Mouse (Mus musculus): Measurements from ENCODE around the gene Oxnad1. TPM values are rescaled to one million over a fixed set of nuclear protein-coding genes. Genes with fewer than 3 reads are reported as not detected.

The Oxnad1 gene
- 19.4 and 20.2 TPM in 2 replicates for polyA plus RNA-seq (2012; rRNA removed)

DNA sequence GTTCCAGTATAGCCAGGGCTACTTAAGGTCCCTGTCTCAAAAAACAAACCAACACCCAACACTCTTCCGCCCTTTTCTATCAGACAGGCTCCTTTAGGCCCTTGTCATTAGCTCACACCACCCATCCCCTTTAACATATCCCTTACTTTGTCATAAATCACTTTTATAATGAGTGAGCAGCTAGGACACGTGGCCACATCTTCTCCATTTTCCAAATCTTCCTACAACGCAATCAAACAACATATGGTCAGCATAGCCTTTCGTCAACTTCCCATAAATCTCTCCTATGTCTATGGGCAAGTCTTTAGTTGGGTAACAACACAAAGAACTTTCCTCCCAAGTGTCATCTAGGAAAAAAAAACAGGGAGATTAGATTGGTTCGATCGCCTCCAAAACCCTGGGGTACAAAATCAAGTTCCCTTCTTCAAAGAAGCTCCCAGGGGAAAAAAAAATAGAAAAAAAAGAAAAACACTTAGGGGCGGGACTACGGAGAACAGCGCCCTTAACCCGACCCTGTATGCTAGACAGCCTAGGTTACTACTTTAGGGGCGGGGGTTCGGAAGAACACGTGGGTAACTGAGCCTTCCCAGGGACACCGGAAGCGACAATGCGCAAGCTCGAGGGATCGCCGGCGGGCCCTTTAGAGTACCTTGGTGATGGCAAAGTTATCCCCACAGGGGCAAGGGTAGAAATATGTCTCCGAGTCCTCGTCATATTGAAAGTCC is at the start of gene Oxnad1:
TSS of gene Oxnad1 (plus strand) at position 614 of the 725 bp plus-strand sequence.
- TF ChIP-seq CTCF (IDR thresholded peaks at IDR 0.05; ENCODE audit: borderline replicate concordance, extremely low read depth, insufficient read depth, insufficient read length) (no peak), POLR2A (IDR thresholded peaks at IDR 0.05; ENCODE audit: borderline replicate concordance, extremely low read depth, insufficient read depth, insufficient read length, poor library complexity, severe bottlenecking) (no peak)
- DNase-seq (ENCODE audit: low read depth): peak; percentile 96

DNA sequence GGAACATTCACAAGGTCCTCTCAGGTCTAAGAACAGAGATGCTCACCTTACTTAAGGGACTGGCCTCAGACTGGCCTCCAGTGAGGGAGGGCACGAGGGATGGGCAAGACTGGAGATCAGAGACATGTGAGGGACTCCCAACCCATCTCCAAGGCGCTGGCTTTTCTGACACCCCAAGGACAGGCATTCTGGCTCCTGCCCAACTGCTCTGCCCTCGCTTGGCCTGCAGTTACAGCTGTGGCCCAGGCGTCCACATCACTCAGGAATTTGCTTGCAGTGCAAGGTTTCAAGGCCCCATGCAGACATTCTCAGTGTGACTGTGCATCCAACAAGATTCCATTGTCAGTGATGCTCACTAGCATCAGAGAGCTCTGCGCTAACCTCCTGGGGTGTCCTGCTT is 48.7 kb upstream of the Oxnad1 start:
- no peak for TF ChIP-seq POLR2A (IDR thresholded peaks at IDR 0.05; ENCODE audit: borderline replicate concordance, extremely low read depth, insufficient read depth, insufficient read length, poor library complexity, severe bottlenecking)
- no peak for TF ChIP-seq CTCF (IDR thresholded peaks at IDR 0.05; ENCODE audit: borderline replicate concordance, extremely low read depth, insufficient read depth, insufficient read length)
- no peak for DNase-seq (ENCODE audit: low read depth)

DNA sequence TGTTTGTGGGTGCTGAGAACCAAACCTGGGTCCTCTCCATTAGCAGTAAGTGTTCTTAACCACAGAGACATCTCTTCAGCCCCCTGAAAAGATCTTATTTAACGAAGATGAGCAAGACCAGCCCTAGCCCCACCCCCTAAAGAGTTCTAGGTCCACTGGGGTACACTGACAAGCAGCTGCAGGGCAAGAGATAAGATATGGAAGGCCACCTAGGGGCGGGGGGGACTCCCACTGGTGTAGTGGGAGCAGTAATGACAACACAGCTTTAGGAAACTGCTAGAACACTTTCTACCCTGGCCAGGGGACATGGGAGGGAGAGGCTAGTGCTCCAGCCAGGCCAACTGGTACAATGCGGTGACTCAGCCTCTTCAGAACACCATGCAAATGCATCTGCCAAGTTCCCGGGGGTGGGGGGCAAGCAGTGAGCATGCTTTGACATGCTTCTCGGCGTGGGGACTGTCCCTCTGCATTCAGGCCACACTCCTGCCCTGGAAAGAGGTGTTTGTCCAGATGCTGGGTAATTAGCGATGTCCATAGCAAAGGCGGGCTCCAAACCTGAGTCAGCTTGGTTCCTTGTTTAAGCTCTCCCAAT is 47.4 kb upstream of the Oxnad1 start:
- no peak for TF ChIP-seq CTCF (IDR thresholded peaks at IDR 0.05; ENCODE audit: borderline replicate concordance, extremely low read depth, insufficient read depth, insufficient read length)
- no peak for TF ChIP-seq POLR2A (IDR thresholded peaks at IDR 0.05; ENCODE audit: borderline replicate concordance, extremely low read depth, insufficient read depth, insufficient read length, poor library complexity, severe bottlenecking)
- no peak for DNase-seq (ENCODE audit: low read depth)

DNA sequence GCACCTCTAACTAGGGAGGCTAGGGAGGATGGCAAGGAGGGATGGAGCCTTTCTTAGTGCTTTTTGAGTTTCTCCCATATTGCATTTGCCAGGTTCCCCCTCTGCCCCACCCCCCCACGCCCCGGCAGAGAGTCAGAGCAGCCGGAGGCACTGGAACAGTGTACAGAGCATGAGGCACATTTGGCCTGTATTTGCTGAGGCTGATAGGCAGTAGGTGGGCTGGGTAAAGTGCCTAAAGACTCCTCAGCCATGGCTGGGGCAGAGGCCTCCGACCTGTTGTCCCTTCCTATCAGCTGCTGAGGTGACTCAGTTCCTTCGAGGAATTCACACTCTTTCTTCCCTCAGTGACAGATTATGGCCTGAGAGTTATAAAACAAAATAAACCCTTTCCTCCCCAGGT is 43.1 kb upstream of the Oxnad1 start:
- TF ChIP-seq CTCF (IDR thresholded peaks at IDR 0.05; ENCODE audit: borderline replicate concordance, extremely low read depth, insufficient read depth, insufficient read length) (no peak), POLR2A (IDR thresholded peaks at IDR 0.05; ENCODE audit: borderline replicate concordance, extremely low read depth, insufficient read depth, insufficient read length, poor library complexity, severe bottlenecking) (no peak)
- DNase-seq (ENCODE audit: low read depth): no peak

DNA sequence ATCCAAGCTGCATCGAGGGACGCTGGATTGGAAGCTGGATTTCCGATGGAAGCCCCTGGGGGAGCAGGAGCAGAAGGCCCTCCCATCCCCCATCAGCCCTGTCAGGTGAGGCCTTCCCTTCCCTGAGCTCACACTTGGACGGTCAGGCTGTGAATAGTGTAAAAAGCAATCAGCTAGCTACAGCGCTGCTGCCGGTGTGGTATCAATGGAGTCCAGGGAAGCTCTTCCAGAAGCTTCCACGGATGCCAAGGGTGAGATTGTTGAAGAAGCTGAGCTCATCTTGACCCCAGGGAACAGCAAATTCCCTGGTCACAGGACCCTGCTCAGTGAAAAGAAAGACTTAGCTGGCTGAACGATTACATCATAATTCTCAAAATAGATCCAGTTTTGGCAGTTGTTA is 38.8 kb upstream of the Oxnad1 start:
- no peak for DNase-seq (ENCODE audit: low read depth)
- TF ChIP-seq POLR2A (IDR thresholded peaks at IDR 0.05; ENCODE audit: borderline replicate concordance, extremely low read depth, insufficient read depth, insufficient read length, poor library complexity, severe bottlenecking) (no peak), CTCF (IDR thresholded peaks at IDR 0.05; ENCODE audit: borderline replicate concordance, extremely low read depth, insufficient read depth, insufficient read length) (no peak)

DNA sequence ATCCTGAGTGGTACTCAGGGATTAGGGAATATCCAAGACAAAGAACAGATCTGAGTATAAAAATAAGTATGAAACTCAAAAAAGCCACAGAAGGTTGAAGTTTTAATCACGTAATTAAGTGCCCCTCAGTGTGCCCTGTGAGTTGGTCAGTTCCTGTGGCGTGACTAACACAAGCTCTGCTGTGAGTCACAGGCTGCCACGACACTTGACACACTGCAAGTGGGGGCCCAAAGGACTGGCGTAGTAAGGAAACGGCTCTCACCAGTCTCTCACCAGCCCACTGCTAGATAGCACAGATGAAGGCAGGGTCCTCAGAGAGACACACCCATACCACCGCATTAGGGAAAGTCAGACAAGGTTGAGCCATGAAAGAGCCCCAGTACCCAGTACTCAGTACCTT is 35.0 kb upstream of the Oxnad1 start:
- no peak for DNase-seq (ENCODE audit: low read depth)
- TF ChIP-seq CTCF (IDR thresholded peaks at IDR 0.05; ENCODE audit: borderline replicate concordance, extremely low read depth, insufficient read depth, insufficient read length) (no peak), POLR2A (IDR thresholded peaks at IDR 0.05; ENCODE audit: borderline replicate concordance, extremely low read depth, insufficient read depth, insufficient read length, poor library complexity, severe bottlenecking) (no peak)

DNA sequence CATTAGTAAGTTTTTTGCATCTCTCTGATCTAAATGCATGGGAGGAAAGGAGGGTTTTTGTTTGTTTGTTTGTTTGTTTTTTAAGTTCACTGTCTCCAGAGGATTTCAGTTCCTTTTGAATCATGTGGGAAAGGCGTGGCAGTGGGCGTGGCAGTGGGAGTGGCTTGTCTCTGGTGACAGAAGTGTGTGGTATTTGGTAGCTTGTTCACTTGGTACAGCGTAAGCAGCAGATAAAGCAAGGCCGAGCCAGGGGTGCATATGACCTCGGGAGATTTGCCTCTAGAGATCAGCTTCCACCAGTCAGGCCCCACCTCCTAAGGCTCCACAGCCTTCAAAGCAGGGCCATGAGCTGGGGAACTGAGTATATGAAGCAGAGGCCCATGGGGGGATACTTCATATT is 31.3 kb upstream of the Oxnad1 start:
- no peak for DNase-seq (ENCODE audit: low read depth)
- TF ChIP-seq CTCF (IDR thresholded peaks at IDR 0.05; ENCODE audit: borderline replicate concordance, extremely low read depth, insufficient read depth, insufficient read length): no peak
- no peak for TF ChIP-seq POLR2A (IDR thresholded peaks at IDR 0.05; ENCODE audit: borderline replicate concordance, extremely low read depth, insufficient read depth, insufficient read length, poor library complexity, severe bottlenecking)

DNA sequence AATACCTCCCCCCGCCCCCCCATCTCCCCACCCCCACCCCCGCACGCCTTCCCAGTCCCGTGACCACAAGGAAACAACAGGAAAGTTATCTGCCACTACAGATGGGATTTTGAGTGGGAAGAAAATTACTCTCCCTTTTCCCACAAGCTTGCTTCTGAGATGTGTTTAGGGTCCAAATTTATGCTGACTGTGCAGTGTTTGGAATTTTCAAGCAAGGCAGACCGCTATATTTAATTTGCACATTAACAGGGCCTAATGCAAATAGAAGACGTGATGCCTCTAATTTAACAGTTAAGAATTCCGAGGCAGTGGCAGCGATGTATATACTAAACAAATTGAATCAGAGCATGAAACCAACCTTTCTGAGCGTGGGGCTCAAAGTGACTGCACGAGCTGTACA is 30.4 kb upstream of the Oxnad1 start:
- peak; percentile 15 for DNase-seq (ENCODE audit: low read depth)
- no peak for TF ChIP-seq POLR2A (IDR thresholded peaks at IDR 0.05; ENCODE audit: borderline replicate concordance, extremely low read depth, insufficient read depth, insufficient read length, poor library complexity, severe bottlenecking)
- no peak for TF ChIP-seq CTCF (IDR thresholded peaks at IDR 0.05; ENCODE audit: borderline replicate concordance, extremely low read depth, insufficient read depth, insufficient read length)

DNA sequence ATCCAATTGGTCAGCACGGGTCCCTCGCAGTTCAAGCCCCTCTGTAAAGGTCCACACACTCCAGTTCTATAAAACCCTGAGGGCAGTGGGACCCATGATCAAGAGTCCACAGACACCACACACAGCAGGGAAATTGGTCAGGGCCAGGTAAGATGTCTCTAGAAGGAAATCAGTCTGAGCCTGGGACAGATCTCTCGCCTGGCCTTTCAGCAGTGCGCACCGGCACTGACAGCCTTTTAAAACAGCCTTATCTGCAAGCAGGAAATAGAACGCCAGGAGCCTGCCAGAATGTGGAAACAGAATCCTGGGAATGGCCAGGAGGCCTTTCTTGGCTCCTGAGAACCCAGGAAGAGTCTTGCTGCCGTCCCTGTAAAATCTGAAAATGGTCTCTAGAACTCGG is 29.4 kb upstream of the Oxnad1 start:
- DNase-seq (ENCODE audit: low read depth): no peak
- no peak for TF ChIP-seq POLR2A (IDR thresholded peaks at IDR 0.05; ENCODE audit: borderline replicate concordance, extremely low read depth, insufficient read depth, insufficient read length, poor library complexity, severe bottlenecking)
- TF ChIP-seq CTCF (IDR thresholded peaks at IDR 0.05; ENCODE audit: borderline replicate concordance, extremely low read depth, insufficient read depth, insufficient read length): no peak

DNA sequence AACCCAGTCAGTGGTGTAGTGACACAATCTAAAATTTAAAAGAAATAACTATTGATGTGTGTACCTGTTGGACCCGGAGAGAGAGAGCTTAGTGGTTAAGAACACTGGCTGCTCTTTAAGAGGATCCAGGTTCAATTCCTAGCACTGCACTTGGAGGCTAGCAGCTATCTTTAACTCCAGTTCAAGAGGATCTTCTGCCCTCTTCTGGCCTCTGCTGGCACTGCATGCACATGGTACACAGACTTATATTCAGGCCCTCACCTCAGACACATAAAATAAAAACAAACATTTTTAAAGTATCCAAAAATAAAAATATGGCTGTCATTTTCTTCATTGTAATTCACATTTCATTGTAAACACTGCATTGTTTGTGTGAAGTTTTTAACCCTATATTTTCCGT is 28.5 kb upstream of the Oxnad1 start:
- TF ChIP-seq POLR2A (IDR thresholded peaks at IDR 0.05; ENCODE audit: borderline replicate concordance, extremely low read depth, insufficient read depth, insufficient read length, poor library complexity, severe bottlenecking) (no peak), CTCF (IDR thresholded peaks at IDR 0.05; ENCODE audit: borderline replicate concordance, extremely low read depth, insufficient read depth, insufficient read length) (peak; percentile 38; the same call in 1 of the 2 replicates)
- no peak for DNase-seq (ENCODE audit: low read depth)

DNA sequence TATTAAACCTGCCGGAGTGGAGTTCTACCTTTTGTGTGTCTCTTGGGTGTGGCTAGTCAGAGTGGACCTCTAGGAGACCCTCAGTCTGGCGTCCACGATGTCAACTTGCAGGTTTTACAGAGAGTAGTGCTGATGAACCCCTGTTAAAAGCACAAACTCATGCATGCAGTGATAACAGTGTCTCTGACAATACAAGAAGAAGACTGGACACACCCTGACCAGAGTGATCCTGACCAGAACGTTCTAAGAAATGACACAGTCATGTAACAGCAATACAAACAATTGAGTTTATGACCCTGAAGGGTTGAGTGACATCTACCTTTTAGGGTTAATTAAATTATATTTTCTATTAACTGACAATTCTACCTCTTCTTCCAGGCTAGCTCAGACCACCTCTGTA is 27.5 kb upstream of the Oxnad1 start:
- TF ChIP-seq CTCF (IDR thresholded peaks at IDR 0.05; ENCODE audit: borderline replicate concordance, extremely low read depth, insufficient read depth, insufficient read length) (no peak), POLR2A (IDR thresholded peaks at IDR 0.05; ENCODE audit: borderline replicate concordance, extremely low read depth, insufficient read depth, insufficient read length, poor library complexity, severe bottlenecking) (no peak)
- no peak for DNase-seq (ENCODE audit: low read depth)

DNA sequence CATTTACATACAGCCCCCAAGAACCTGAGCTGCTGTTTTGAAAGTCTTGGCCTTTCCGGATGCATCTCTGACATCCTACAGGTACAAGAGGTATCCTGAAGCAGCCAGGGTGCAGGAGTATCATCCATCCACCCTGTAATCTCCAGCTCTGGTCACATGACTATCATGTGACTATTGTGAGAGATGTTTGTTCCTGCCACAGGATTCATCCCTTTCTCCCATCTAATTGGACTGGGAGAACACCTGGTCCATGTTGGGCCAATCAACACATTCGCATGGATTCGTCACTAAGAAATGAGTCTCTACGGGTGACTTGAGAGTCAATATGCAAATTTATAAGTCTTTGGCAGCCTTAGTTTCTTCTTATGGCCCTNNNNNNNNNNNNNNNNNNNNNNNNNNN is 23.8 kb upstream of the Oxnad1 start:
- no peak for DNase-seq (ENCODE audit: low read depth)

More for the DNA sequence above, 23.8 kb upstream of the Oxnad1 start:
- no peak for TF ChIP-seq CTCF (IDR thresholded peaks at IDR 0.05; ENCODE audit: borderline replicate concordance, extremely low read depth, insufficient read depth, insufficient read length)
- no peak for TF ChIP-seq POLR2A (IDR thresholded peaks at IDR 0.05; ENCODE audit: borderline replicate concordance, extremely low read depth, insufficient read depth, insufficient read length, poor library complexity, severe bottlenecking)
